Mouse (Mus musculus) hindlimb bud, embryonic 11.5 days (tissue): ENCODE results near the gene Aatk.

ENCODE experiments used
- DNase-seq: peaks from one replicate; pipeline ENCODE4 v3.0.0-alpha.2; 2012; ENCODE audit warnings: low read depth, low spot score; ENCODE audit errors: extremely low spot score

Gene Aatk

GRCm38 (mm10) chr11:120053846-120054245 lies 6.9 kb upstream of the Aatk start:
- no peak for DNase-seq

DNA sequence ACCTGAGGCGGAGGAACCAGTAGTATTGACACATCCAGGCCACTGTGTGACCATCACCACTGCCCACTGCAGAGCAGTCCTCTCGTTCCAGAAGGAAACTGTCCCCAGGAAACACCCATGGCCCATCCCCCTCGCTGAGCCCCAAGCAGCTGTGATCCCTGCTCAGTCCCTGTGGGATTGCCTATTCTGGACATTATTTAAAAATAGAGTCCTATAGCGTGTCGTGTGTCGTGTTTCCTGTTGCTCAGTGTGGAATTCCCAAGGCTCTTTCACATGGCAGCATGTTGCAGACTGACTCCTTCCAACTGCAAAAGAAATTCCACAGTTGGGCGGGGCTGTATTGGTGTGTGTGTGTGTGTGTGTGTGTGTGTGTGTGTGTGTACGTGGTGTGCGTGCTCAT lies 5.3 kb upstream of the Aatk start:
- DNase-seq: no peak

DNA sequence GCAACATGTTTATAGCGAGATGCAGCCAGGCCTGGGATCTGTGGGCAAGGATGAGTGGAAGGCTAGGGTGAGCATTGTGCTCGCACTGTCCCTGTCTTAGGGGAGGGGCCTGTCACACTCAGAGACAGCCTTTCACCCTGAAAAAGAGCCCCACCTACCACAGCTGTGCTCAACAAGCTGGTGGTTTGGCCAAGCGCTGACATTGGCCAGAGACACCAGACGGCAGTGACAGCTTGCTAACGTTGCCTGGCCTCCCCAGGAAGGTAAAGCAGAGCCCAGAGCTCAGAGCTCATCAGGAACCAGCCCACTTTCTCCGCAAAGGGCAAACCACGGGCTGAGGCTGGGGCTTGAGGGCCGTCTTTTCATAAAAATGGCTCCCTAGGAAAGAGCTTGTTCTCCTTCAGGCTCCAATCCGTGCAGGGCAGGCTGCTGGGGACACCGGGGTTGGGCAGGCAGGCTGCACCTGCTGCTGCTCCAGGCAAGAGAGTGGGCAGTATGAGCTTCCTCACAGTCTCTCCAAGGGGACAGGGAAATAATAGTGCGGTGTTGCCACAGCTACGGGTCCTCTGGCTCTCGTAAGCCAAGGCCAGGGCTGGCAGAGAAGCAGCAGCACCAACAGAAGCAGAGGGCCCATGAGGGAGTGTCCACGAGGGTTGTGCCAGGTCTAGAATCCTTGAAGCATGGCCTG lies 4.3 kb upstream of the Aatk start:
- no peak for DNase-seq

- DNase-seq: no peak
Observed at GRCm38 (mm10) chr11:120049067-120049466, 2.1 kb upstream of the Aatk start.

DNA sequence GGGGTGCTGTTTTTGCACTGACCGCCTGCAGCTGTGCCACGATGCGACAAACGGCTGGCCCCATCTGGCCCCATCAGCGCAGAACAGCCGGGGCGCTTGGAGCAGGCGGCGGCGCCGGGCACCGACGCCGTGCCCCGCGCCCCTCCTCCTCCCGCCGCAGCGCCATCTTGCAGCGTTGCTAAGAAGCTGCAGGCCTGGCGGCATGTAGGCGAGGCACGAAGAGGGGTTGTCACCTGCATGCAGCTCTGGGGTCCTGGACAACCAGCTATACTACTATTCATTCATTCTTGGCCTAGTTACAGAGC lies 1.2 kb upstream of the Aatk start:
- no peak for DNase-seq

DNA sequence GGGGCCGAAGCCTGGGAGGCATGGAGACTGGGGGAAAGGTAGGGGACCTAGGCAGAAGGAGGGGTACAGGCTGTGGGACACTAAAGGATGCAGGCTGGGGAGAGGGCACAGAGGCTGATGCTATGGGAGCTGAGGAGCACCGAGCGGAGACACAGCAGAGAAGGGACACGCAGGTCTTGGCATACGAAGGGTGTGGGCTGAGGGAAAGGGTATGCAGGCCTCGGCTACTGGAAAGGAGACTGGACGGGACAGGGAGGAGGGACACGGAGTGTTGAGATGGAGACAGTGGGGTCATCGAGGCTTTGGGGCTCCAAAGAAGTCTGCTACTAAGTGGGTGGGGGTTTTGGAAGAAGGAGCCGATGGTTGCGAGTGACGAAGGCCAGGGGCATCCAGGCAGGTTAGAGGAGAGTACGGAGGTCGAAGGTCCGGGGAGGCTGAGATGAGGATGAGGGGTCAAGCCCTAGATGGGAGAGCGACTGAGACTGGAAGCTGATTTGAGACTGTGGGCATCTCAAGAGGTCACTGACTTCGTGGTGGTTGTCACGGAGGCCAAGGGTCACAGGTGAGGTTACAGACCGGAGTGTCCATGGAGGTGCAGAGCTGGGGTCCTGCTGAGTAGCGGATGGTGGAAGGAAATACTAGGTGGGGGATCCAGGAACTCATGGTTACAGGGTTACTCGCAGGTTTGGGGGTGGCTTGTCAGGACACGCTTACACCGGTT lies 724 bp upstream of the Aatk start:
- no peak for DNase-seq

DNA sequence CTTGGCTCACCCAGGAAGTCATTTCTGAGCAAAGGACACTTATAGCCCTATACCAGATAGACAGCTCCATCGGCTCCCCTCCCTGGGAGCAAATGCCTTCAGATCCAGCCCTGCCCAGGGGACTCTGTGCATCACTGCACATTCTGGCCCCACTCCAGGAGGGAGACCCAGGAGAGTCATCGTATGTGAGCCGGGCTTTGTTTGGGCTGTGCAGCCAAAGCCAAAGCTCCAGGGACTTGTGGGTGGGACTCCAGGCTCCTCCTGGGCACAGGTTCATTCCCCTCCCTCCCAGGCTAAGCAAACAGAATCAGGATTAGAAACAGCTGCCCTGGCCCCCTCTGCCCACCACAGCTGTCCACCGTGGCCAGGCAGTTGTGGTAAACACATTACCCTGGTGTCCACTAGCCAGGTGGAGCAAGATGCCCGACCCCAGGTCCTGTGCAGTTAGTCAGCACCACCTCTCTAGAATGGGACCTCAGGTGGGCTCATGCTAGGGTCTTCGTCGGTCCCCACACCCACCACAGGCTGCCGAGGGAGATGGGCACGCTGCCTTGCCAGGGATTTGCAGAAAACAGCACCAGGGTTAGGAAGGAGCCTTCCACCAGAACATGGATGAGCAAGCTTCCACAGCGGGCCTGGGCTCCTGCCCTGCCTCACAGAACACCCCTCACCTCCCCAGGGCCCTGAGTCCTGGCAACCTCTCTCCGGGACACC lies 971 bp downstream of the Aatk start:
- no peak for DNase-seq

DNA sequence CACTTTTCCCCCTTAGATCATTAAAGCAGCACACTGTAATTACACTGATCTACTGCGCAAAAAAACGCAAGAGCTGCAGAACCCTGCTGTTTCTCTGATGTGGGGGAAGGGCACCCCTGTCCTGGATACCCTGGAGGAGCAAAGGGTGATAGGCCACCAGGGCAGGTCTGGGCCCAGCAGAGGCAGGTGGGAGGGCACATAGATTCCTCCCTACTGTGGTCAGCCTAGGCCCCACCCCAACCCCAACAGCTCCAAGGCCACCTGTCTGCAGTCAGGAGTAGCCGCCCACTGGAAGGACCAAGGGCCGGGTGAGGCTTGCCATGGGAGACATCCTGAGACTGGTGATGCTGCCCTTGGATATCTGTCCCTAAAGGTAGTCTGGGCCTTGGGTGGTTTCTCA lies 1.6 kb downstream of the Aatk start:
- DNase-seq: no peak

DNA sequence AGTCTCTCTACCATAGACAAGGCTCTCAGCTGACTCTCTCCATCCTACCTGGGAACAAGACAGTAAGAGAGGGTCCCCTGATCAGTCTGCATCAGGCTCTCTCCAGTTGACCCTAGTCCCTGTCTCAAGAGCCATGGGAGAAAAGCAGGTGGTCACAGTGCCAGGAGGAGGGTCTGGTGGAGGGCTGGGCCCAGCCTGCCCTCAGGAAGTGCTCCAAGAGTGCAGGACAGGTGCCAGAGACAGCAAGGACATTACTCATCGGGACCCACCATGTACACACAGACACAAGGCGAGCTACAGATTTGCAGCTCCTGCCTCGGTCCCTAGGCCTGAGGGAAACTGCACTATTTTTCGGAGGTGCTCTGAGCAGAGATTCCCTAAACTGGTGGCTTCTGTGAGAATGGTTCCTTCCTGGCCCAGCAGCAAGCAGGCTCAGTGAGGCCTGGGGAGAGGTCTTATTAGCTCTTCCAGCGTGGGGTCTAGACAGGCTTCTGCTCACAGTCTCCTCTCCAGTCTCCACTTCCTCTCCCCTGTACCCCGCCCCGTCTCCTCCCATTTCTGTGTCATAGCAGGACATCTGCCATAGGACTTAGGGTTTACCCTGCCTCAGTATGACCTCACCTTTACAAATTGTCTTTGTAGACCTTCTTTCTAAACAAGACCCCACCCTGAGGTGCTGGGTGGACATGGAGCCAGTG lies 4.7 kb downstream of the Aatk start:
- no peak for DNase-seq

GRCm38 (mm10) chr11:120041191-120042123 lies 5.5 kb downstream of the Aatk start:
- no peak for DNase-seq

DNA sequence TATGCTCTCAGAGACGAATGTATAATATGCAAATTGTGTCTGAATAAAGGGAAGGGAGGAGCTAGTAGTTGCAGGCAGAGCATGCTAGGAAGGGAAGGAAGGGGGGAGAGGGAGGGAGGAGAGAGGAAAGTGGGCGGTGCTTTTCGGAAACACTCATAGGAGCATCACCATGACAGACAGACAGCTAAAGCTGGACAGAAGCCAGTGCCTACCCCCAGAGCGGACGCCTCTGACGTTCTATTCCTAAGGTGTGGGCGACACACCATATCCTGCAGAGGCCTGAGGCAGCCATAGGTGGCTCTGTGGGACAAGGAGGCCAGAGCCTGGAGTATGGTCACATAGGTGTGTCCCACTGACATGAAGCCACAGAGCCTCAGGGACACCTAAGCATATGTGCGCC lies 6.5 kb downstream of the Aatk start:
- DNase-seq: no peak

GRCm38 (mm10) chr11:120039581-120039980 lies 7.4 kb downstream of the Aatk start:
- DNase-seq: no peak

DNA sequence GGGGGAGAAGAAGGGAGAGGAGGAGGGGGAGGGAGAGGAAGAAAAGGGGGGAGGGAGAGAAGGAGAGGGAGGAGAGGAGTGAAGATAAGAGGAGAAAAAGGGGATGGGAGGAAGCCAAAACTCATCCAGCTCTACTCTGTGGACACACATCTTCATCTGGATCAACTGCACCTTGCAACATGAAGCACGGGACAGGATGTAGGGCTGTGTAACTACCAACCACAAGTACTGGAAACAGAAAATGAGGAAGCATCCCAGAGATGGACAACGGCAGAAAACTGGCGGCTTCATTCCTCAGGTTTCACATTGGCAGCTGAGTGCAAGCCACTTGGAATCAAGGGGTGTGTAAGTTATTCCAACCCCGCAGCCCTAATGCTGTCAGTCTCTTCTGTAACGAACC lies 12.2 kb downstream of the Aatk start:
- DNase-seq: no peak

GRCm38 (mm10) chr11:120034306-120034705 lies 12.7 kb downstream of the Aatk start:
- no peak for DNase-seq

GRCm38 (mm10) chr11:120033473-120033872 lies 13.5 kb downstream of the Aatk start:
- DNase-seq: no peak

DNA sequence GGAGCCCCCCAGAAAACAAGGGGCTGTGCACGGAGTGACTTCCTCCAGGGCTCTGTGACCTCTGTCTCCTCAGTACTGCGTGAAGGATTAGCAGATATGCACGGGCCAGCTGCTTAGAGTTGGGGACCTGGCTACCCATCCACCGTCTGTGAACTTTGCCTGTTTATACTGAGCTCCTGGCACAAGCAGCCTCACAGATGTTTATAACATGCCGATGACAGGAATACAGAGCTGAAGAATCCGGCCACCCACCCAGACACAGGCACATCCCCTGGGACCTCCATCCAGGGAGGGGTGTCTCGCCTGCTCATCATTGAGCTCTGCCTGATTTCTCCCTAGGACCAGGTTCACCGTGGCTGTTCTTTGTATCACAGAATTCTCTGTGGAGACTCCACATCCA lies 14.9 kb downstream of the Aatk start:
- DNase-seq: no peak

DNA sequence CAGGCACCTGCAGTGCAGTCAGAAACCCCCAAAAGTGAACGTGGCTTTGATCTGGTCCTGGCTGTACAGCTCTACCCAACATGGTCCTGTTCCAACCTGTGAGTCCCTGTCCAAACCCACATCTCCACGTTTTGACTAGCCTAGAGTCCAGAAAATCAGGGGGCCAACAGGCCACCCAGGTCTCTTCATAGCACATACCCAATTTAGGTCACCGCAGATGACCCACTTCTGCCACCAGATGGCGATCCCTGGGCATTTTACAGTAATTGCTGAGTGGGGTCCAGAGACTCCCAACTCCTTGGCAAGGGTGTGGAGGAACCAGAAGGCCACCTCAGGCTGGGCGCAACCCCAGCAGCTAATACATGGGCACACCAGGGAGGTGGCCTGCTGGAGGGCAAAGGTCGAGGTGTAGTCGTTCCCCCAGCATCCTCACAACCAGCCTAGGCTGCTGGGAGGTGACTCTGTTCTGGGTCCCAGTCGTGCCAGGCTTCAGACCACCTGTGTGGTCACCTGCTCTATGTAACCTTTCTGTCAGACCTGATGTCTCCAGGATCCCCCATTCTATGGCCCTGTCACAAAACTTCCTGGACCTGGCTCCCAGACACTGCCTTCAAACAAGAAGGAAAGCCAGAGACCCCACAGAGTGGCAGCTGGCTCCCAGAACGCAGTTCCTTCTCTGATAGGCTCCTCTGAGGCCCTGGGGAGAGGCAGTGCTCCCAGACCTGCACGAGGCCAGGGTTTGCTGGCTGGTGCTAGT lies 16.6 kb downstream of the Aatk start:
- peak; percentile 28 for DNase-seq

GRCm38 (mm10) chr11:120029431-120030144 lies 17.4 kb downstream of the Aatk start:
- no peak for DNase-seq
